Mouse (Mus musculus) cerebellum, postnatal 36 days (tissue): ENCODE results near the gene Odf4.

Experiments used
- DNase-seq, 2 experiments: peaks; one replicate each; pipeline ENCODE4 v3.0.0; 2021 to 2022; ENCODE audit warnings: mixed read lengths in 2 of 2

The Odf4 gene

DNA sequence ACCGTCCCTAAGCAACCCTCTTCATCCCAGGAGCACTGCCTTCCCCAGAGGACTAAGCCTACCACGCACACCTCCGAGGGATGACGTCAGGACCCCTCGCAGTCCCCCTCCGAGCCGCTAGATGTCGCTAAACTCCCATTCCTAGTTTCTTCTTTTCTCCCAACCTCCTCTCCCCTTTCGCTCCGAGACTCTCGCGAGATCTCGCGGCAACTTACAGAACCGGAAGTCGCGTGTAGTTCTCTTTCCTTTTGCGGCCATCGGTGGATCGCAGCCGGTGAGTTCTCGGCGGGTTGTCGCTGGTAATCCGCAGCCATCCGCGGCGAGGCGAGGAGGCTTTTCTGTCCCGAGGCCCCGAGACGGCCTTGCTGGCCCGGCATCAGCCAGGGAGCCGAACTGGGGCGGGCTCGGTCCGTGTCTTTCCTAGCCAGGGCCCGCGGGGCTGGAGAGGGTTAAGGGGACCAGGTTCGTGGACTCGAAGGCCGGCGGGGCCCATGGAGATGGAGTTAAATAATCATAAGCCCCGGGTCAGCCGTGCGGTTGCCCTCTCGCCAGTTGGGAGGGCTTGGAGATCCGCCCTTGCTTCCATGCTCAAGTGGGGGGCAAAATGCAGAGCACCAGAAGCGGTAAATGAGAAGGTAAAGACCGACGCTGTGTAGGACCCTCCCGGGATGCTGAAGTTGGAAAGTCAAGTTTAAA, 25.4 kb downstream of the Odf4 start, which contains the start of gene Rpl26:
Gene Rpl26, plus strand, starts transcription at position 233 of the 696 bp plus-strand sequence.
- peak; percentile 99 to 100 for DNase-seq

DNA sequence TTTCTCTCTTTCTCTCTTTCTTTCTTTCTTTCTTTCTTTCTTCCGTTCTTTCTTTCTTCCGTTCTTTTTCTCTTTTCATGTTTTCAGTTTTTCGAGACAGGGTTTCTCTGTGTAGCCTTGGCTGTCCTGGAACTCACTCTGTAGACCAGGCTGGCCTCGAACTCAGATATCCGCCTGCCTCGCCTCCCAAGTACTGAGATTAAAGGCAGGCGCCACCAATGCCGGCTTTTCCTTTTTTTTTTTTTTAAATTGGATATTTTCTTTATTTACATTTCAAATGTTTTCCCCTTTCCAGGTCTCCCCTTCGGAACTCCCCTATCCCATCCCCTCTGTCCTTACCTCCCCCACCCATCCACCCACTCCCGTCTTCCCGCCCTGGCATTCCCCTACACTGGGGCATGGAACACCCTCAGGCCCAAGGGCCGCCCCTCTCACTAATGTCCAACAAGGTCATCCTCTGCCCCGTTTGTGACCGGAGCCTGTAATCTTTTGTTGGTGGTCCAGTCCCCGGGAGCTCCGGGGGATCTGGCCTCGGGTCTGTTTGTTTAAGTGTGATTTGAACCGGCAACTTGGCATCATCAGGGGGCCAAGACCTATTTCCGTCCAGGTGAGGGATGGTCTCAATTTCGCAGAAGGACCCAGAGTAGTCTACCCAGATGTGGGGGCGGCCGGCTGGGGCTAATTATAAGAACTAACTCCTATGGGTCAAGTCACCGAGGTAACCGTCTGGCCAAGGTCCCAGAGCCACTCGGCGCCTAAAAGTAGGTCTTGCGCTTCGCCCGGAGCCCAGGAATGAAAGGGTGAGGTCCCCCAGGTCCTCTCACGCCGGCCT, 26.1 kb downstream of the Odf4 start:
- DNase-seq = no peak

DNA sequence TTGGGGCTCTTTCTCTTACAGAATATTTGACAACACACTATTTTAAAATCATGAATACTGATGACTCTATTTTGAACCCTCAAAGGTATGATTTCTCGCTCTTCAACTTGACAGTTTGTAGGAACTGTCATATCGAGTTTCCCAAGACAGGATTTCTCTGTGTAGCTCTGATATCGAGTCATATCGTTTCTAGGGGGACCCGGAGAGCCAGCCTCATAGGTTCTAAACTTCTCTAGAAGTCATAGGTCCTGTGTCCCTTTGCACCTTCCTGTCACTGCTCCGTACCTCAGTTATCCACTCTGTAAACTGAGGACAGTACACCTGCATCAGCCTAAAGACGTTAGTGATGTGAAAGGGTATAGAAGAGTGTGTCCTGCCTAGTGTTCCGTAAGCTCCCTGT, 27.1 kb downstream of the Odf4 start:
- DNase-seq = no peak

DNA sequence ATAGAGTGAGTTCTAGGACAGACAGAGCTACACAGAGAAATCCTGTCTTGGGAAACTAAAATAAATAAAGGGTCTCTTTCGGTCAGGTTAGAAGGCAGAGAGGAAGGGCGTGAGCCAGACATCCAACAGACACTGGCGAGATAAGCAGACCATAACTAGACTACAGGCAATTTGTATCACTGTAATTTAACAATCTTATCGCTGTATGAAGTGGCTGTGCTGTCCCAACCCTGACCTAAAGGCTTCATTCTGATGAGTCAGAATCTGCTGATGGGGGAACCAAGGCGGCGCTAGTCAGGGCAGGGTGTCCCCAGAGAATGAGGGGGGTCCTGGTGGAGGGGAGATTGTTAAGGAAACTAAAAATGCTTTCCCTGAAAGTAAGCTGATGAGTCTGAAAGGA, 28.1 kb downstream of the Odf4 start:
- no peak for DNase-seq

DNA sequence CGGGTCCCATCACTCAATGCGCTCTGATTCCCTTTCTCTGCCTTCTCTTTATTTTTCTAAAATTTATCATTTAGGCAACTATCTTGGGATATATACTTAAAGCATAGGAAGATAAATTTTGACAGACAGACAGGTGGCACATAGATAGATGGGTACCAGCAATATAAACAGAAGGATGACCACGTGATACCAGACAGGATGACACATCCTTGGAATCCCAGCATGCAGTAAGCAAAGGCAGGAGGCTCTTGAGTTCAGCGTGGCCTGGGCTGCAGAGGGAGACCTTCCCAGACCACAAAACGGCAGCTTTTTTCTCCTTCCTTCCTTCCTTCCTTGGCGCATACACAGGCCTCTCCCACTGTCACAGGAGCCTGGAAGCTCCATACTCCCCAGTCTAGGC, 29.0 kb downstream of the Odf4 start:
- no peak for DNase-seq

DNA sequence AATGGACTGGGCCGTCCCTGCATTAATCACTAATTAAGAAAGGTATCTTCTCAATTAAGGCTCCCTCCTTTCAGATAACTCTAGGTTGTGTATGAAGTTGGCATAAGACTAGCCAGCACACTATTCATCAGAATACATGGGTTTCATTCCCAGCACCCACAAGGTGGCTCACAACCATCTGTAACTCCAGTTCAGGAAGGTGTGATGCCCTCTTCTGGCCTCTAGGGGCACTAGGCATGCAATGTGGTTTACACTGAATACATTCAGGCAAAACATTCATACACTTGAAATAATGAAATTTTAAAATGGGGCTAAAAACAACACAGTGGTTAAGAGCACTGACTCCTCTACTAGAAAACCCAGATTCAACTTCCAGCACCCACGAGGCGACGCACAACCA, 29.8 kb downstream of the Odf4 start:
- peak; percentile 26 to 45 for DNase-seq

DNA sequence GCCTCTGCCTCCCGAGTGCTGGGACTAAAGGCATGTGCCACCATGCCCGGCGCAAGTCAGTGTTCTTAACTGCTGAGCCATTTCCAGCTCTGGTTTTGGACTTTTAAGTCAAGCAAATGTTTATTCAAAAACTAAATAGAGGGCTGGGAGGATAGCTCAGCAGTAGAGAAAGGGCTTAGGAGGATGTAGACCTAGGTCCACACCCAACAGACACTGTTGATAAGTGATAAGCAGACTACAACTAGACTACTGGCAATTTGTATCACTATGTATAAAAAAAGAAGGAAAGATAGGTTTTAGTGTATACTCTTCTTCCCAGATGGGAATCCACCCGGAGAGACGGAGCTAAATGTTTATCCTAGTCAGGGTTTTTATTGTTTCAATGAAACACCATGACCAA, 30.6 kb downstream of the Odf4 start:
- DNase-seq = no peak

DNA sequence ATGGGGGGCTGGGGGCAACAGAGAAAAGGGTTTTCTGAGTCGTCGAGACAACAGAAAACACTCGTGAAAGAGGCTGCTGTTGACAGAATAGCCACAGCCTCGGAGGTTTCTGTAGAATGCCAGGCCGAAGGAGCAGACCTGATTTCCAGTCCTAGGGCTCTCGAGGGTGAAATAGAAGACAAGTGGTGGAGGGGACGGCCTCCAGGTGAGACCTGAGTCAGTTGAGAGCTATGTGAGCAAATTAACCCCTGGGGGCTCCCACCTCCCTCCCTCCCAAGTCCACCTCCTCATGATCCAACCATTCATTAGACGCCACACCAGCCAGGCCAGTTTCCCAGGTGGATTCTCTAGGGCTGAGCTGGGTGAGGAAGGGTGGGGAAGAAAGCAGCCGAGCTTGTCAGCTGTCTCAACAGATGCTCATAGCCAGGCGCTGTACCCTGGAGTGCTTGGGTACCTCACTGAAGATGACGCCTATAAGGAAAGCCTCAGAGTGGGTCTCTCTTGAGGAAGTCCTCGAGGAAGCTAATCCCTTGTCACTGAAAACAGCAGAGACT, 32.9 kb downstream of the Odf4 start:
- no peak for DNase-seq

DNA sequence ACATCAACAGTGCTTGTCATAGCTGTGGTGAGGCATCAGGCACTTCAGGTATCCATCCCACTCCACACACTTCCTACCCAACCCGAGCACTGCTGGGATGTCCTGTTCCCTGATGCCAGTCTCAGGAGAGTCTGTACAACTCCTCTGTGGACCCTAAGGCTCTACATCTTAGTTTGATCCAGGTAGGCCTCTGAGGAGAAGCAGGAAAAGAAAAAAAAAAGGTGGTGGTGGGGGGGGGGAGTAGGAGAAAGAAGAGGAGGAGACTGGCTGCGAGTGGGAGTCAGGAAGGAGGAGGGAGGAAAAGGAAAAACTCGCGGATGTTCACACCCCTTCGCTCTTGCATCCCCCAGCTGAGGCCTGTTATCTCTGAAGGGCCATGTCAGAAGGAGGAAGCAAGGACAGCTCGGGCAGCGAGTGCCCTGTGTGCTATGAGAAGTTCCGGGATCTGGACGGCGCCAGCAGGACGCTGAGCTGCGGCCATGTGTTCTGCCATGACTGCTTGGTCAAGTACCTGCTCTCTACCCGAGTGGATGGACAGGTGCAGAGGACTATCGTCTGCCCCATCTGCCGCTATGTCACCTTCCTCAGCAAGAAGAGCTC, 34.5 kb downstream of the Odf4 start:
- no peak for DNase-seq

DNA sequence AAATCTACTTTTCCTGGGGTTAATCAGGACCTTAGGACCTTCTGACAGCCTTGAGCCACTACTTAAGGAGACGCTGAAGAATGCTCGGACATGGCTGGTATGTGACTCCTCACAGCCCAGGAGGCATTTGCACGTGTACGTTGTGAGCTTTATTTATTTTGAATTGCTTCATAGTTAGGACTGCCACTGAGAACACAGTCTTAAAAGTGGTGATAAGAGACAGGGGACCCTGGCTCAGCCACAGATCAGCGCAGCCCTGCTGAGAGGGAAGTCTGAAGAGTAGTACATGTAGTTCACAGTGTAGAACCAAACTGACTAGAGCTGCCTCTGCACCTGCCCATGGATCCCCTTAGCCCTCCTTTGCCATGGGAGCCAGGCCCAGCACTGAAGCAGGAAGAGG, 35.1 kb downstream of the Odf4 start:
- DNase-seq = no peak

DNA sequence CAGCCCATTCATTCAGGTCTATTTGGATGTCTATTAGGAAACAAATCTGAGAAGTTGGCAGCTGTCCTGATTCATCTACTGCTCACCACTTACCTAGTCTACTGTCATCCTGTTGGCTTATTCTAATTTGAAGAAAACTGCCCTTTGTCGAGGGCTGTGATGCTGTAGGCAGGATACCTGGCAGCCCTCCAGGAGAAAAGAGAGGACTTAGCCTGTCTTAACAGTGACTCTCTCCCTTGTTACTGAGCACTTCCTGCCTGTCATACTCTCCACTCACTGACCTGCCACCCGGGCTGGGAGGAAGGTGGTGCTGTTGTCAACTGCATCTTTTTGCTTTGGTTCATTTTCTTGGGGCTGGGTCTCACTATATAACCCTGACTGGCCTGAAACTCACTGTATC, 36.3 kb downstream of the Odf4 start:
- DNase-seq = no peak

DNA sequence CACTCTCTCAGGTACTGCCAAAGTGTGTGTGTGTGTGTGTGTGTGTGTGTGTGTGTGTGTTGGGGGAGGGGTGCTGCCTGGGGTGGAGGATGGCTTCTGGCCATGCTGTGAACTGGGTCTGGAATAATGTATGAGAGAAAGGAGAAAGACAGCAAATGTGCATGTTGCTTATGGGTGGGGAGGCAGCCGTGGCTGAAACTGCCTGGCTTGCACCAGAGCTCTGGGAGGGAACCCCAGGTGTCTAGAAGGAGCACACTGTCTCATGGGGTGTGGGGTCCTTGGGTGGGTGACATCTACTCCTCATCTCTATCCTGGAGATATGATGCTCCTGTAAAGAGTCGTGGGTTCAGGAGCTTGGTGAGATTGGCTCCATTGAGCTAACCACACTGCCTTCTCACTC, 38.2 kb downstream of the Odf4 start:
- no peak for DNase-seq

DNA sequence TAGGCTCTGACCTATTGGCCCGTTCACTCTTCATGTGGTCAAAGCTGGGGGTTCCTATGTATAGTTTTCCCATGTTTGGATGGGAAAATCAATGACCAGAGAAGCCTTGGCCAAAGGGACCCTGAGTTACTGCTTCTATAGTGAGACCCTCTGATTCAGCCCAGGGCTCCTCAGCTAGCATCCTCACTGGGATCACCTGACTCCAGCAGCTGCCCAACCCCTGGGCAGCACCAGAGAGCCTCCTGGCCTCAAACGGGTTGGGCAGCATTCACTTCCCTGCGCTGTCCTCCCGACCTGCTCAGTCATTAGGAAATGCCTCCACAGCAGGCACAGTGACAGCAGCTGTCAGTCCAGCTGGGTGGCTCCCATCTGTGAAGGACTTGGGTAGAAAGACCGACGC, 38.6 kb downstream of the Odf4 start, which contains the start of gene Rnf222:
Gene Rnf222, plus strand, starts transcription at position 301 of the 400 bp plus-strand sequence.
- DNase-seq = no peak

DNA sequence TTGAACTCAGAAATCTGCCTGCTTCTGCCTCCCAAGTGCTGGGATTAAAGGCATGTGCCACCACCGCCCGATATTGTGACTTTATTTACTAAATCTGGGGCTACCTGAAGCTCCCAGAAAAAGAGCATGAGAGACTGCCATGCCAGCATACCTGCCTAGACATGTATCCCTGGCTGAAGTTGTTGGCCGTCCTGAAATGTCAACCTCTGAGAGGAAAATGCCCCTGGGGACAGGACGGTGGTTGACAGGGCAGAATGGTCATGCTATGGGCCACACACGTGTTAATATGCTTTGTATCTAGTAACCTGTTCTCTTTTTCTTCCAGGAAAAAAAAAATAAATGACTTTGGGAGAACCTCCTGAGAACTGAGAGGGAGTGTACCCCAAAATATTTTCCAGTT, 40.8 kb downstream of the Odf4 start:
- no peak for DNase-seq

DNA sequence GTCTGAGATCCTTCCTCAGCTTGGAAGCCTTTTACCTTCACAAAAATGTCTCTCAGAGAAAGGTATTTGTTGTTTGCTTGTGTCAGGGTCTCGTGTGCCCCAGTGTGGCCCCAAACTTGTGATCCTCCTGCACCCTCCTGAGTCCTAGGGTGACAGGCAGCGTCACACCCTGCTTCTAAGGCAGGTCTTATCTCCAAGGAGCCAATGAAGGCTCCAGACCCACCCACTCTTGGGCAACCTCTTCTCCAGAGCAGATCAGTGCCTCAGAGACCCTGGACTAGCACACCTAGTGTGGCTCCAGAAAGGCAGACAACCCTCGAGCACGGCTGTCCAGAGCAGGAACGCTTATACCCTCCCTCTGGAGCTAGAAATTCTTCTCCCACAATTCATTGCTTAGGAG, 42.5 kb downstream of the Odf4 start:
- DNase-seq = no peak

DNA sequence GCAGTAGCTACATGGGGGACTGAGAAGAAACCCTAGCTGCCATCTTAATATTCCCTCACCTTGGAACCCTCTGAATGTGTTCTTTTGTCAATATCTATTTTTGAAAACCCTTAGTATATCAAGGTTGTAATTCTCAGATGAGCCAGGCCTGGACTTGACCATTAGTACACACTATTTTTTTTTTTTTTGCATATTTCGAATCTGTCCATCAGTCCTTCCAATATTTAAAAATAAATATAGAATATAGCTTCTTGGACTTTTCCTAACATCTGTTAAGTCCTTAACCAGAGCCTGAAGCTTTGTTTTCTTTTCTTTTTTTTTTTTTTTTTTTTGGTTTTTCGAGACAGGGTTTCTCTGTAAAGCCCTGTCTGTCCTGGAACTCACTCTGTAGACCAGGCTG, 43.0 kb downstream of the Odf4 start:
- DNase-seq = no peak

DNA sequence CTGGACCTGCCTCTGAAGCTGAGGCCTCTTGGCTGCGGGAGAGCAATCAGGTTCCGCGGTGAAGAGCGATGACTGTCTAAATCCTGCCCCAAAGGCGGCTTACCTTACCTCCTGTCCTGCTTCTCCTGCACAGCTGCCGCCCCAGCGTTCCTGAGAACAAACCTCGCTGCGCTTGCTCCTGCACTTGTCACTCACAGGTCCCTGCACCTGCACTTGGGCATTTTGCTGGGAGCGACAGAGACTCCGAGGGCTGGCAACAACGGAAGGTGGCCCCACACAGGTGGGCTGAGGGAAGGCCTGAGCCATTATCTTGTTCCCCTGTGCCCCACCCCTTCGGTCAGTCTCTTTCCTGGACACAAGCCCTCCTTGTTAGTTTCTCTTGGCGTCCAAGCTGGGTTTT, 44.8 kb downstream of the Odf4 start:
- no peak for DNase-seq

DNA sequence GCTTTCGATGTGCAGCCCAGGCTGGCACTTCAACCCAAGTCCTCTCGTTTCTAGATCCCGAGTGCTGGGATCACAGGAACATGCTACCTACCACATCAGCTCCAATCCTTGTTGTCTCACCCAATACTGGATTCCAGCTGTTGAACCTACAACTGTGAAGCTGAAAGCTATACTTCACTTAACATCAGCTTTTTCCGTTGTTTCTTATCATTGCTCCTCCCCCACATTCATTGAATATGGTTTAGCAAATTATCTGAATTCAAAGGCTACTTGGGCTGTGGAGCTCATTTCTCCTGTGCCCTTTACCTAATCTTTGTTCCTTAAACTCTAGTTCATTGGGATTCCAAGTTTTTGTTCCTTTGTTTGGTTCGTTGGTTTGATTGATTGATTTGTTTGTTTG, 48.1 kb downstream of the Odf4 start:
- no peak for DNase-seq

DNA sequence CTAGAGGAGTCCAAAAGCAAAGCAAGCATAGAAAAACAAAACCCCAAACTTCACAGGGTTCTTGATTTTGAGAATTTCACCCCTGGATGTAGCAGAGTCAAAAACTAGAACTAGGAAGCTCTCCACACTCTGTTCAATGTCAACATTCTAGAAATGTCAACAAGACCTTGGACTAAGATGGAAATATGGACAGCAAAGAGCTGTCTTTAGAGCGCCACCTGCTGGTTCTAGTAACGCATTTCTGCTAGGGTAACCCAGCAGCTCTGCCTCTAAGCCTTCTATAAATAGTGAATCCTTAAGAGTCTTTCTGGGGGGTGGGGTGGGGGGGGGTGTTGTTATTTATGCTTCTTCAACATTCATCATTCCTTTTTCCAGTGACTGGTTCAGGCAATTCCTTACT, 52.0 kb downstream of the Odf4 start:
- DNase-seq = peak; percentile 56 to 67
